Mouse (Mus musculus): Measurements from ENCODE around the gene Gfap.

Gfap gene

DNA sequence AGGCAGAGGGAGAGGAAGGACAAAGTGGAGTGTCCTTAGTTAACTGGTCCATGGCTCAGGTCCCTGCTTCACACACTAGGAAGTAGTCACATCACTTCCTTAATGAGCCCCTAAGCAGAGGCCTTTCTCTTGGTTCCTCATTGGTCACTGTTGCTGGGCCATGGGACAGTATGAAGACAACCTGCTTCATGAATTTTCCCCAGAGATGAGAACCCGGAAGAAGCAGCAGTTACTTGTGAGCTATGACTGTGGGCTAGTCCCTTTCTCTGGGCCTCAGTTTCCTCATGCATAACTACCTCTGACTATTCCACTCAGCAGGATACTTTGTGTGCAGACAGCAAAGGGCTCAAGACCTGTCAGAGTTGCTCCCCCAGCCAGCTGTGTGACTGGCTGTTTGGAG, 63.3 kb downstream of the Gfap start:
- DNase-seq (ENCODE audit: low read depth), result no peak
